Comparison of ENCODE assay signal across 9 mouse cellular contexts in genomic region chr2:66634580-66635359, GRCm38 (mm10). TPM values are rescaled to one million over a fixed set of nuclear protein-coding genes. Genes with fewer than 3 reads are reported as not detected.
DNase-seq lines count a peak whose midpoint lies in the region; ATAC-seq and TF ChIP-seq lines count a peak whose summit lies in the region.
"Had no signal": no experiment of that assay in that cellular context is flagged by ENCODE, and none has a peak within 500 bp of the region (broad histone marks: within the 10 kb centered on the region; RNA-seq: fewer than 3 reads in every experiment).

TSS of gene Scn9a (minus strand) at chr2:66634962.

- ATAC-seq in kidney, embryonic 14.5 days (ENCODE audit: low FRiP score, low TSS enrichment): peak; percentile 94
- peak; percentile 90 for ATAC-seq in forebrain, embryonic 16.5 days

- H3K27ac ChIP-seq in kidney, embryonic 14.5 days (ENCODE audit: low read depth, low read length): no peak within 1 kb of the TSS
- H3K27ac ChIP-seq in cerebellum, adult 2 months (ENCODE audit: insufficient read depth, low read length): no peak within 1 kb of the TSS
- H3K27ac ChIP-seq in forebrain, embryonic 16.5 days (ENCODE audit: low read length): 0 out of 2 replicates have a peak within 1 kb of the TSS, but pooled peaks have one; percentile 5

- H3K9me3 ChIP-seq in kidney, embryonic 14.5 days (ENCODE audit: control insufficient read depth, low read length): no peaks in the 10 kb centered on the region
- H3K9me3 ChIP-seq in forebrain, embryonic 16.5 days (ENCODE audit: control insufficient read depth, low read length): no peaks in the 10 kb centered on the region

- 0 out of 2 replicates have a peak, but pooled peaks cover 2% of the 10 kb centered on the region for H3K4me1 ChIP-seq in kidney, embryonic 14.5 days (ENCODE audit: control insufficient read depth, insufficient read depth, low read length)
- H3K4me1 ChIP-seq in cerebellum, adult 2 months (ENCODE audit: control insufficient read depth, insufficient read depth, low read length): no peaks in the 10 kb centered on the region
- no peaks in the 10 kb centered on the region; the same call in 1 of the 2 replicates for H3K4me1 ChIP-seq in forebrain, embryonic 16.5 days (replicated peaks; ENCODE audit: control insufficient read depth, insufficient read depth, low read length)

- TF ChIP-seq POLR2A in cerebellum, adult 2 months (IDR thresholded peaks at IDR 0.05; ENCODE audit: borderline replicate concordance, insufficient read depth, low read length): no peak

- H3K36me3 ChIP-seq in kidney, embryonic 14.5 days (ENCODE audit: control insufficient read depth, insufficient read depth, low read length): no peaks in the 10 kb centered on the region
- H3K36me3 ChIP-seq in forebrain, embryonic 16.5 days (ENCODE audit: control insufficient read depth, insufficient read depth): no peaks in the 10 kb centered on the region

- peak within 1 kb of the TSS; percentile 34 for H3K4me3 ChIP-seq in kidney, embryonic 14.5 days (ENCODE audit: low read length)
- peak within 1 kb of the TSS; percentile 45 for H3K4me3 ChIP-seq in cerebellum, adult 2 months (replicated peaks; ENCODE audit: insufficient read depth, low read depth, low read length)
- peak within 1 kb of the TSS; percentile 54 for H3K4me3 ChIP-seq in forebrain, embryonic 16.5 days (replicated peaks; ENCODE audit: low read length)

- peak within 1 kb of the TSS; percentile 73 for H3K4me2 ChIP-seq in kidney, embryonic 14.5 days (replicated peaks; ENCODE audit: low read depth, low read length)
- H3K4me2 ChIP-seq in forebrain, embryonic 16.5 days (ENCODE audit: low read length): peak within 1 kb of the TSS; percentile 73

- peak within 1 kb of the TSS; percentile 28; the same call in 1 of the 2 replicates for H3K9ac ChIP-seq in kidney, embryonic 14.5 days (ENCODE audit: low read depth, low read length)
- H3K9ac ChIP-seq in forebrain, embryonic 16.5 days (replicated peaks; ENCODE audit: low read depth, low read length): peak within 1 kb of the TSS; percentile 71

- 2% methylated on average over 28 of the region's 29 CpGs for WGBS in kidney, embryonic 14.5 days
- 3% methylated on average over 29 of the region's 29 CpGs for WGBS in cerebellum, adult 2 months
- WGBS in forebrain, embryonic 16.5 days: 2% methylated on average over 29 of the region's 29 CpGs

- TF ChIP-seq CTCF in cerebellum, adult 2 months (IDR thresholded peaks at IDR 0.05; ENCODE audit: borderline replicate concordance, insufficient read depth, low read depth, low read length): no peak

- peaks cover 8% of the 10 kb centered on the region for H3K27me3 ChIP-seq in kidney, embryonic 14.5 days (ENCODE audit: control insufficient read depth, insufficient read depth, low read length)
- H3K27me3 ChIP-seq in cerebellum, adult 2 months (ENCODE audit: control insufficient read depth, insufficient read depth, low read length): no peaks in the 10 kb centered on the region
- no peaks in the 10 kb centered on the region for H3K27me3 ChIP-seq in forebrain, embryonic 16.5 days (replicated peaks; ENCODE audit: control insufficient read depth, insufficient read depth, low read length)

- no peak for DNase-seq in kidney, adult 9 months
- DNase-seq in cerebellum, adult 2 months: peak; percentile 21 to 36
- DNase-seq in left cerebral cortex, adult 18-20 months (ENCODE audit: low spot score in 2 of 2): peak; percentile 6 to 29
- DNase-seq in neural tube, embryonic 10.5 days (ENCODE audit: extremely low spot score, low spot score): peak; percentile 52
- no peak for DNase-seq in urinary bladder, postnatal 14 days (ENCODE audit: low spot score)
- DNase-seq in urinary bladder, postnatal 4 days (ENCODE audit: low spot score in 2 of 2): no peak

RNA-seq across cellular contexts. Expression of gene Scn9a, which starts in this region (rescaled TPM):
- polyA plus RNA-seq in kidney, embryonic 14.5 days (2014; fragmentation: Nextera tagmentation; extraction: Ambion mirVana): 0.45 and 0.60 TPM in 2 replicates
- 0.62 and 0.72 TPM in 2 replicates for polyA plus RNA-seq in cerebellum, adult 2 months (2012; rRNA removed)
- polyA plus RNA-seq in forebrain, embryonic 16.5 days (2015; fragmentation: Nextera tagmentation; extraction: Ambion mirVana): 4.1 and 7.1 TPM in 2 replicates
- total RNA-seq in left cerebral cortex, adult 18-20 months (2021): 1 to 10 TPM; 3.2 to 3.7 TPM
- total RNA-seq: liver, adult 2 months had no signal
- polyA plus RNA-seq: liver, adult 2 months had no signal

Comparison
In these comparisons a context has a peak if more than half of its experiments do, and no peak if none do; other contexts are left out.
1. Peak in ATAC-seq, H3K4me3 ChIP-seq, H3K9ac ChIP-seq and H3K4me2 ChIP-seq in kidney, embryonic 14.5 days; RNA of the gene not detected or under 1 TPM.
2. Peak in DNase-seq and H3K4me3 ChIP-seq in cerebellum, adult 2 months; RNA of the gene not detected or under 1 TPM.
3. DNase-seq: peak in left cerebral cortex, adult 18-20 months (2 of 2) and neural tube, embryonic 10.5 days (single experiment); none in kidney, adult 9 months (single experiment), urinary bladder, postnatal 14 days (single experiment) and urinary bladder, postnatal 4 days (0 of 2).
4. Peak in every context shown above with its lines, with median percentiles within 50 percentile points of each other: H3K4me3 ChIP-seq.